Mouse (Mus musculus): Measurements from ENCODE around the gene Znrd1as. TPM values are rescaled to one million over a fixed set of nuclear protein-coding genes. Genes with fewer than 3 reads are reported as not detected.

The Znrd1as gene
- 1 to 10 TPM in 18 of 26 experiments, under 1 TPM in 1, not detected in 7; 0.95 to 7.5 (median 2.2) TPM for total RNA-seq (2018; cell fraction: chromatin; rRNA removed)
- 1 to 10 TPM; 1.4 to 8.2 (median 4.7) TPM for total RNA-seq (2018; cell fraction: cytosol; rRNA removed)
- 1 to 10 TPM in 22 of 26 experiments, under 1 TPM in 1, not detected in 3; 0.80 to 9.3 (median 2.5) TPM for total RNA-seq (2018; cell fraction: nucleus; rRNA removed)
- 5.5 to 12.4 TPM (median 5.9 TPM) in 3 replicates for polyA plus RNA-seq (2018)

- peaks cover 22% of the 10 kb centered on the region; the same call in 1 of the 2 replicates for H3K36me3 ChIP-seq (ENCODE audit: inconsistent target)
- 1% methylated on average over 45 of the region's 46 CpGs for WGBS (ENCODE audit: missing documents)
- peaks cover 9% of the 10 kb centered on the region; the same call in 1 of the 2 replicates for H3K79me2 ChIP-seq (ENCODE audit: inconsistent target)
- H3K27ac ChIP-seq: peak within 1 kb of the TSS; percentile 56
- peak within 1 kb of the TSS; percentile 94 for H3K4me3 ChIP-seq (ENCODE audit: inconsistent target)
These were observed at the start of gene Znrd1as, which contains the start of gene Znrd1 for GRCm38 (mm10) chr17:36957999-36958743. Gene Znrd1as (plus strand): TSS chr17:36958592. Gene Znrd1 (minus strand): TSS chr17:36958559.

GRCm38 (mm10) chr17:36909802-36910201 is 48.6 kb upstream of the Znrd1as start:
- no peaks in the 10 kb centered on the region for H3K79me2 ChIP-seq (ENCODE audit: inconsistent target)
- WGBS (ENCODE audit: missing documents): 70% methylated on average over 4 of the region's 4 CpGs
- no peak overlapping the region for H3K27ac ChIP-seq
- H3K36me3 ChIP-seq (ENCODE audit: inconsistent target): no peaks in the 10 kb centered on the region
- H3K4me3 ChIP-seq (ENCODE audit: inconsistent target): no peak overlapping the region

DNA sequence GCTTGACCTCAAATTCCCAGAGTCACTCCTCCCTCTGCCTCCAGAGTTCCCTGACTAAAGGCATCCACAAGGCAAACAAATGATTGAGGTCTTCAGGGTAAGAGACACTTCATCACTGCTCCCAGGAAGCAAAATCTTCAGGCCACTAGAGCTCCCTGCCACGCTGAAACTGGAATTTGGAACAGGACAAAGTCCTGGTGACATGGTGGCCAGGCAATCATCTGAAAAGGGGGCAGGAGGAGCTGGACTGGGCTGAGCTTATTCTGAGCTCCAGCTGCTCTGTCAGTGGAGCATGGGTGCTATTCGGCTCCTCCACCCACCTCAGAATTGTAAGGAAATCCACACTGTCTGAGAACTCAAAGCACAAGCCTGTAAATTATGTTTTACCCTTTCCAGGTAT is 46.4 kb upstream of the Znrd1as start:
- H3K36me3 ChIP-seq (ENCODE audit: inconsistent target): no peaks in the 10 kb centered on the region
- no peak overlapping the region for H3K4me3 ChIP-seq (ENCODE audit: inconsistent target)
- 97% methylated on average over 2 of the region's 2 CpGs for WGBS (ENCODE audit: missing documents)
- H3K27ac ChIP-seq: no peak overlapping the region
- no peaks in the 10 kb centered on the region for H3K79me2 ChIP-seq (ENCODE audit: inconsistent target)

- no CpG with 5 or more reads among the region's 2 CpGs for WGBS (ENCODE audit: missing documents)
- H3K79me2 ChIP-seq (ENCODE audit: inconsistent target): no peaks in the 10 kb centered on the region
- no peak overlapping the region for H3K4me3 ChIP-seq (ENCODE audit: inconsistent target)
- no peak overlapping the region for H3K27ac ChIP-seq
- H3K36me3 ChIP-seq (ENCODE audit: inconsistent target): no peaks in the 10 kb centered on the region
These were observed 44.3 kb upstream of the Znrd1as start for GRCm38 (mm10) chr17:36914108-36914507.

DNA sequence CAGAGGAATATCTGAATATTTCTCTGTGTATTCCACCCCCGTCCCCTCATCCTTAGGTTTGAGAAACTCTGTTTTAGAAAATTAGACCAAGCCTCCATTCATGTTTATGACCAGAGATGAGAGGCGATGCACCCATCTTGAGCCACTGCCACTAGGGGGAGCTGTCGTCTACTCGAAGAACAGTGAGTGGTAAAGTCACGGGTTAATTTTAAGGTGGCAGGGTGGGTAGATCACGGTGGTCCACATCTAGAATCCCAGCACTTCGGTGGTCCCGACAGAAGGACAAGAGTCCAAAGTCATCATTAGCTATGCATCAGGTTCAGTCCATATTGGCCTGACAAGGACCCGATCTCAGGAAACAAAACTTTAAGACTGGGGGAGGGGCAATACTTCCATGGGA is 43.3 kb upstream of the Znrd1as start:
- Histone ChIP-seq H3K36me3 (ENCODE audit: inconsistent target) (no peaks in the 10 kb centered on the region), H3K4me3 (ENCODE audit: inconsistent target) (no peak overlapping the region), H3K27ac (no peak overlapping the region), H3K79me2 (ENCODE audit: inconsistent target) (no peaks in the 10 kb centered on the region)
- 13% methylated on average over 9 of the region's 9 CpGs for WGBS (ENCODE audit: missing documents)

DNA sequence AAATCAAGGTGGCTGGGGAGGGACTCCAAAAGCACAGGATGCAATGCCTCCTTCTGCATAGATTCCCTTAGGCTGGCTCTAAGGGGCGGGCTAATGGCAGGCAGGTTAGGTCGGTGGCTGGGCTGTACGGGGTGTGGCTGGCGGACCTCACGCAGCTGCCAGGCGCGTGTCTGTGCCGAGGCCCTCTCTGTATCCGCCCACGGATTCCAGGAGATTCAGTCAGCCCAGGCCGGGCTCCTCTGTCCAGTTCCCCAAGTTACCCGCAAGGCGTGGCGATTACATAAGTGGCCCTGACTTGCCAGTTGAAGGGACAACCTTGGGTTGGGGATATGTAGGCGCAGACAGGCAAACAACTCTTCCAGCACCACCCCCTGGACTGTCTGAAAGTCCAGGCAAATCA is 38.2 kb upstream of the Znrd1as start:
- no peak overlapping the region for H3K4me3 ChIP-seq (ENCODE audit: inconsistent target)
- no peaks in the 10 kb centered on the region for H3K36me3 ChIP-seq (ENCODE audit: inconsistent target)
- WGBS (ENCODE audit: missing documents): 82% methylated on average over 12 of the region's 15 CpGs
- H3K79me2 ChIP-seq (ENCODE audit: inconsistent target): no peaks in the 10 kb centered on the region
- H3K27ac ChIP-seq: no peak overlapping the region

GRCm38 (mm10) chr17:36922715-36923114 is 35.7 kb upstream of the Znrd1as start:
- H3K79me2 ChIP-seq (ENCODE audit: inconsistent target): no peaks in the 10 kb centered on the region
- no peak overlapping the region for H3K27ac ChIP-seq
- WGBS (ENCODE audit: missing documents): 91% methylated on average over 4 of the region's 4 CpGs
- no peak overlapping the region for H3K4me3 ChIP-seq (ENCODE audit: inconsistent target)
- H3K36me3 ChIP-seq (ENCODE audit: inconsistent target): no peaks in the 10 kb centered on the region

GRCm38 (mm10) chr17:36923491-36923890 is 34.9 kb upstream of the Znrd1as start:
- no peak overlapping the region for H3K27ac ChIP-seq
- no peak overlapping the region for H3K4me3 ChIP-seq (ENCODE audit: inconsistent target)
- 94% methylated on average over 4 of the region's 4 CpGs for WGBS (ENCODE audit: missing documents)
- H3K36me3 ChIP-seq (ENCODE audit: inconsistent target): no peaks in the 10 kb centered on the region
- no peaks in the 10 kb centered on the region for H3K79me2 ChIP-seq (ENCODE audit: inconsistent target)

GRCm38 (mm10) chr17:36927496-36928120 is 30.8 kb upstream of the Znrd1as start:
- H3K27ac ChIP-seq: no peak overlapping the region

GRCm38 (mm10) chr17:36929236-36929932 is 29.0 kb upstream of the Znrd1as start:
- Histone ChIP-seq H3K36me3 (ENCODE audit: inconsistent target) (no peaks in the 10 kb centered on the region), H3K4me3 (ENCODE audit: inconsistent target) (no peak overlapping the region), H3K27ac (no peak overlapping the region), H3K79me2 (ENCODE audit: inconsistent target) (no peaks in the 10 kb centered on the region)
- 70% methylated on average over 12 of the region's 12 CpGs for WGBS (ENCODE audit: missing documents)

More at GRCm38 (mm10) chr17:36927496-36928120, 30.8 kb upstream of the Znrd1as start:
- no peak overlapping the region for H3K4me3 ChIP-seq (ENCODE audit: inconsistent target)
- H3K36me3 ChIP-seq (ENCODE audit: inconsistent target): no peaks in the 10 kb centered on the region
- WGBS (ENCODE audit: missing documents): 90% methylated on average over 10 of the region's 10 CpGs
- no peaks in the 10 kb centered on the region for H3K79me2 ChIP-seq (ENCODE audit: inconsistent target)

GRCm38 (mm10) chr17:36930233-36930632 is 28.2 kb upstream of the Znrd1as start:
- H3K4me3 ChIP-seq (ENCODE audit: inconsistent target): no peak overlapping the region
- H3K36me3 ChIP-seq (ENCODE audit: inconsistent target): no peaks in the 10 kb centered on the region
- no peaks in the 10 kb centered on the region for H3K79me2 ChIP-seq (ENCODE audit: inconsistent target)
- H3K27ac ChIP-seq: no peak overlapping the region
- WGBS (ENCODE audit: missing documents): 83% methylated on average over 6 of the region's 6 CpGs

DNA sequence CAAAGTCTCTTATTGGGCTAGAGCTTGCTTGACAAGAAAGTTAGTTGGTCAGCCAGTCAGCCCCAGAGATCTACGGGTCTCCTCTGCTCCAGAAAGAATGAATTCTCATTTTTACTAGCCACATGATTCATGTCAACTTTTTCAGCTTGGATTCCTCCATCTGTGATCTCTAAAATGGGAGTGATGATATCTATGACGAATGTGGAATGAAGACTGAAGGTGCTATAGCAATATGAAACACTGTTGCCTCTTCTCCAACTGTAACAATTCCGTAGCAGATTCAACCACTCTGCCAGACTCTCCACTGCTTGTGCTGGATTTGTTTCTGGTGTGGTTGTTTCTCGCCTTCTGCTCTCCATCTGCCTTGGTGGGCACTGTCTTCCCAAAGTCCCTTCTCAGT is 27.3 kb upstream of the Znrd1as start:
- Histone ChIP-seq H3K4me3 (ENCODE audit: inconsistent target) (no peak overlapping the region), H3K36me3 (ENCODE audit: inconsistent target) (no peaks in the 10 kb centered on the region), H3K27ac (no peak overlapping the region), H3K79me2 (ENCODE audit: inconsistent target) (no peaks in the 10 kb centered on the region)
- 84% methylated on average over 4 of the region's 4 CpGs for WGBS (ENCODE audit: missing documents)

DNA sequence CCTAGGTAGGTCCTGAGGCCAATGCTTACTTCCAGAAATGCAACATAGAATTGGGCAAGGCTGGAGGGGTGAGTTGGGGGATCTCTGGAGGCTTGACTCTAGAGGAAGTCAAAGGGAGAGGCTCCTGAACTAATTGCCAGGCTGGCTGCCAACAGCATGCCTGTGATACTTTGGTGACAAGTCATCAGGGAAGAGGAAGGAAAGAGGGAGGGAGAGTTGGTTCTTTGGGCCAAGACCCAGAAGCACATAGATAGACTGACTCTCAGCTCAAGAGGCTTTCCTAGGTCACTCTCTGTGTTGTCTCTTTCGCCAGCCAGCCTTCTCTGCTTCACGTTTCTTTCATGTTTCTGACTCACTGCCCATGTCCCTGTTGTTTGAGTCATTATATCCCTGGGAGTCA is 26.6 kb upstream of the Znrd1as start:
- no peaks in the 10 kb centered on the region for H3K36me3 ChIP-seq (ENCODE audit: inconsistent target)
- 52% methylated on average over 2 of the region's 2 CpGs for WGBS (ENCODE audit: missing documents)
- H3K79me2 ChIP-seq (ENCODE audit: inconsistent target): no peaks in the 10 kb centered on the region
- no peak overlapping the region for H3K27ac ChIP-seq
- no peak overlapping the region for H3K4me3 ChIP-seq (ENCODE audit: inconsistent target)

DNA sequence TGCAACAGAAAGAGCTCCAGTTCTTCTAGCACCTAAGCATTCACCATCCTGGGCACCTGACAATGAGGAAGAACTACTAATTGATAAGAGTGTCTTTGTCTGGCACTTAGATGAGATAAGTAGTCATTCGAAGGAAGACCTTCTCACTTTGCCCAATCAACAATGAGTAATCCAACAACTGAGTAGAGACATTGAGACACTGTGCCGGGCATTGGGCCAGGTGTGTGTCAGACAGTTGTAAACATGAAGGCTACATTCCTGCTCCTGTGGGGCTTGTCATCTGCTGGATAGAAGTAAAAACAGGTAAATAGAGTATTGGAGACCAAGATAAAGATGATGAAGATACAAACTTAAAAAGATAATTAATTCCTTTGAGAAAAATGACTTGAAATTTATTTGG is 20.3 kb upstream of the Znrd1as start:
- 94% methylated on average over 2 of the region's 2 CpGs for WGBS (ENCODE audit: missing documents)
- Histone ChIP-seq H3K79me2 (ENCODE audit: inconsistent target) (no peaks in the 10 kb centered on the region), H3K4me3 (ENCODE audit: inconsistent target) (no peak overlapping the region), H3K27ac (no peak overlapping the region), H3K36me3 (ENCODE audit: inconsistent target) (no peaks in the 10 kb centered on the region)

All from macrophage (primary cell).